Mouse (Mus musculus) megakaryocyte progenitor cell, adult 5-6 weeks (primary cell): ENCODE results near the gene Gmnn. TPM values are rescaled to one million over a fixed set of nuclear protein-coding genes. Genes with fewer than 3 reads are reported as not detected.

ENCODE experiments used
- ATAC-seq: replicated peaks from 2 replicates; pipeline ENCODE4 v1.8.0; 2016; ENCODE audit warnings: mild to moderate bottlenecking, moderate TSS enrichment, inconsistent platforms; ENCODE audit not compliant: poor library complexity
- total RNA-seq, 2 experiments: library from RNA; stranded (forward) in 1 of 2; stranded (reverse) in 1 of 2; fragments of 157-497, 149-512 nt in 1 of 2; fragments of 200-1000 nt in 1 of 2; gene quantifications; 2 replicates each; pipeline versions ENCODE4 v1.2.3 to v1.2.4; 2015 to 2017

Gmnn gene
- total RNA-seq, 2 experiments from 2014 or later: 185 to 207 TPM

DNA sequence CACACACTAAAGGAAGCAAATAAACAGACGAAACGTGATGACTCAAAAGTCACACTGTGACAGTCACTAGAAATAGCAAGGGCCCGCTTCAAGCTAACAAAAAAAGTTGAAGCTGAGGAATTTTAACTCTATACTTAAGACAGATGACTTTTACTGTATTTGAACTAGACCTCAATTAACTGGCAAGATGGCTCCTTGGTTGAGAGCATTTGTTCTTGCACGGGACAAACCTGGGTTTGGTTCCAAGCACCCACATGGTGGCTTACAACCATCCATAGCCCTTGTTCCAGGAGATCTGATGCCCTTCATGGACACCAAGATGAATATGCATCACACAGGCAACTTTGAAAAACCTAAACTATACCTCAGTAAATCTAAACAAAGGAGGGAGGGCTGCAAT is 531 bp upstream of the Gmnn start:
- no peak for ATAC-seq

DNA sequence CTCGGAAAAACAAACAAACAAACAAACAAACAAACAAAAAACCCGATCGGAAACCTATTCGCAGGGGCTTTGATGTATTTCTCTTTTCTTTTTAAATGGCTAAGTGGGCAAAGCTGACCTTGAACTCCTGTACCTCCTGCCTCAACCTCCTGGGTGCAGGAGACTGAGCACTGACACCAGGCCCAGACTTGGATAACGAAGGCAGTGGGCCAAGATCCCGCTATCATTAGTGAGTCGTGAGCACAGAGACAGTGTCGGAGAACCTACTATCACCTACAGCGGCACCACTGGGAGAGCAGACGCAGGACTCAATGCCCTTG is 680 bp downstream of the Gmnn start:
- ATAC-seq: no peak

DNA sequence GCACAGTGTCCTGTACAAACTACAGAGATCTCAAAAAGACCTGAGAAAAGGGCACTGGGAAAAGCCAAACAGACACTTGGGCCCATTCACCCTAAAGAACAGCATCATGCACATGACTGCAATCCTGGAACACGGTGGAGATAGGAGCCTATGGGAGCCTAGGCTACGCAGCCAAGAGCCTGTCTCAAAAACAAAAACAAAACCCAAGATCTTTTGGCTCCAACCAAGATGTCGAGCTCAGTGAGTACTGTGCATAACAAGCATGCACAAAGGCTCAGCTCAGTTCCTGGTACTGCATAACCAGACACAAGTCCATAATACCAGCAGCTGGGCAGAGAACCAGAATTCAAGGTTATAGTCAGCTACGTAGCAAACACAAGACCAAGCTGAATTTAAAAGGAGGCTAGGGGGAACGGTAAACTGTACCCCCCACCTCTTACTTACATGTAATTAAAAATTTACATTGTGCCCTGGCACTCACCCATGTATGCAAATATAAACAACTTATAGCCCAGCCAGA is 1.3 kb downstream of the Gmnn start:
- ATAC-seq: no peak

DNA sequence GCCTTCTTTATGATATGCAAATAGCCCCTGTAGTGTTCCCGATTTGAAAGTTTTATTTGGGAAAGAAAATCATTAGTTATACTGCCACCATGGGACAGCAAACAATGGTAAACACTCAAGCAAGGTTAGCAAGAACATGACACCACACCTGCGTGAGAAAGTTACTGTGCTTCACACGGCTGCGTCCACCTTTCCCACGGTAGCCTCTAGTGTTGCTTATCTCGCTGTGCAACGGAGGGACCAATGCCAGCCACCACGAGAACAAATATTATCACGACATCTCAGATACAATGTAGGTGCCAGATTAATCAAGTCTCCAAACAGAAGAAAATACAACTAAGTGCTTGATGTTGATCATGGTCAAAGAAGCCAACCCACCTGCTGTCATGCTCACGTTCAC is 2.3 kb downstream of the Gmnn start:
- no peak for ATAC-seq

DNA sequence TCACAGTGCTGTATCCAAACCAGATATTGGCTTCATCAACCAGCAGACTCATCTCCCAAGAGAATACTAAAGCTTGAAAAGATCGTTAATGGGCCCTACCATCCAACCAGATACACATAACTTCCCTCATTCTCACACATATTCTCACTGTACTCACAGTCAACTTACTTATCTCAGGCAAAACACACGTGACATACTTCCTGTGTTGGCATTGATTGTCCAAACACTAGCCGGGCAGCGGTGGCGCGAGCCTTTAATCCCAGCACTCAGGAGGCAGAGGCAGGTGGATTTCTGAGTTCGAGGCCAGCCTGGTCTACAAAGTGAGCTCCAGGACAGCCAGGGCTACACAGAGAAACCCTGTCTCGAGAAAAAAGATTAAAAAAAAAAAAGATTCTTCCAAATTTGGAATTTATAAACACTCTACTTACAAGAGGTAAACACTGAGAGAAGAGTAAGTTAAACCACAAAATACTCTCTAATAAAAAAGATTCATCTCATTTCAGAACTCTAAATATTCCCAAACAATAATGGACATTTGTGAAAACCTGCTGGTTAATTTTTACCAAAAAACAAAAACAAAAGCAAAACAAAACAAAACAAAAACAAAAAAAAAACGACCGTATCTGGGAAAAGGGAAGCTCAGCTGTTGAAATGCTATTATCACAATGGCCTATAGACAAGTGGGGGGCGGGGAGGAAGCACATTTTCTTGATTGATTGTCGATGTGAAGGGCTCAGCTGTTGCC is 3.7 kb downstream of the Gmnn start:
- no peak for ATAC-seq

DNA sequence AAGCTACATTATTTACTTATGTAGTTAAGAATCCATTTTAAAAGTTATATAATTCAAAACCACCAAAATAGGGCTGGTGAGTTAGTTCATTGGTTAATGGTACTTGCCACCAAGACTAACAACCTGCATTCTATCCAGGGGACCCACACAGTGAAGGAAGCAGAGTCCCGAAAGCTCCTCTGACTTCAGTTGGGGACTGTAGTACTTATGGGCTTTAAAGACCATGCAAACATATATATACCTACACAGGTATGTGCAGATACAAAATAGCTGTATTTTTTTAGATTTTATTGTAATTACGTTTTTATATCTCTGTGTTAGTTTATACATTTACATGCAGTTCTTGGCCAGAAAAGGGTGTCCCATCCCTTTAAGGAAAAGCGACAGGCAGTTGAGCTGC is 5.0 kb downstream of the Gmnn start:
- ATAC-seq: no peak

DNA sequence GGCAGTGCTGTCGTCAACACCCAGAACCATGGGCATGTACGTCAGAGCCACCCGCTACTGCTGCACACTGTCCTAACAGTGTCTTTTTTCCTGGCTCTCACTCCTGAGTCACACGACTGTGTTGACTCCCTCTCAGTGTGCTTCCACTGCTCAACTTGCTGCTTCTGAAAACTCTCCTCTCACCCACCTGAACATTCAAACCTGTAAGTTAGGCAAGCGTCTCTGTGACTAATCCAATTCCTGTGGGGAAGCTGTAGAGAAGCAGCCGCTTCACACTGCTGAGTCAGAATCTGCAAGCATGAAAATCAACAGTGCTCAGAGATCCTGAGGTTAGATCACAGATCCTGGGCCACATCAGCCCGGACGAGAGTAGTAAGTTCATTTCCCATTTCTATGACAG is 10.3 kb downstream of the Gmnn start:
- ATAC-seq: no peak

DNA sequence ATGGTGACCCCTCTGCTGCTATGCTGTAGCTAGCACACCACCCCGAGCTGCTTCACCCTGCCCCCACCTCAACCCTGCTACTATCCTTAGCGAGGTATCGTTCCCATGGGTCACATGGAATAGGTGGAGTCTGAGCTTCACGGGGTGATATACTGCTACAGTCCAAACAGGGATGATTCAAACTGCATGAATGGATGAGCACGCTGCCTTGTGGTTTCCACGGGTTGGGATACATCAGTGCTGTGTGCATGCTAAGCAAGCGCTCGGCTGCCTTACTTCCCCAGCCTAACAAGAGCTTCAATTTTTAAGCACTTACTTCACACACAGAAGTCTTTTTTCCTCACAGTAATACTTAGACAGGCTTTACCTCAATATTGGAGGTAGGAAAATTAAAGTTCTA is 10.9 kb downstream of the Gmnn start:
- no peak for ATAC-seq

DNA sequence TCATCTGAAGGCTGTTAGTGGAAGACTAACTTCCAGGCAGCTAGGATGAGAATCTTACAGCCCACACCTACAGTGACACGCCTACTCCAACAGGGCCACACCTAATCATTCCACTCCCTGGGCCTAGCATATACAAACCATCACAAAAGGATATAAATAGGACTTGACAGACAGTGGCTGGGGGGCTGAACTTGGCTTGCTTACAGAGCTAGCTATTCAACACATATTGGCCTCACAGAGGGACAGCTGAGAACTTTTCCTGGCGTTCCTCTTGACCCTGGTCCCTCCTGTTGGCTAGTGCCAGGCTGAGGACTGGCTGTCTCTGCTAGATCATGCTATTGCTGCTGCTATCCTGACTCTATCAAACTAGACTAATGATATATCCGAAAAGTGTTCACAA is 13.9 kb downstream of the Gmnn start:
- no peak for ATAC-seq

DNA sequence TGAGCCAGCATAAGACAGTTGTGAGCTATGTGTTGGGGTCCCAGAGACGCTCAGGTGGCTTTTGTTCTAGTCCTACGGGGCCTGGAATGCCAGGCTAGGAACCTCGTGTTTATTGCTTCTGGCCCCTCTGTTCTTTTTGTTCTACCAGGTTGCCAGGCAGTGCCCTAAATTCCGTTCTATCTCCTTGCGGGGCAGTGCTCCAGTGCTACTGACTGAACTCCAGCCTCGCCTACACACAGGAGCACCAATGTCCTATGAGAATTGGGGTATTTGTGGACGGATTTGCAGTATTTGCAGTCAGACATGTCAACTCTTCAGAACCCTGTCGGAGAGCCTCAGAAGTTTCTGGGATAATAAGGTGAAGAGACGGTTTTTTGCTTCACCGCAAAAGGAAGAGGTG is 20.7 kb downstream of the Gmnn start, which contains the start of gene Armh2:
Gene Armh2, plus strand, starts transcription at position 205 of the 400 bp plus-strand sequence.
- no peak for ATAC-seq

DNA sequence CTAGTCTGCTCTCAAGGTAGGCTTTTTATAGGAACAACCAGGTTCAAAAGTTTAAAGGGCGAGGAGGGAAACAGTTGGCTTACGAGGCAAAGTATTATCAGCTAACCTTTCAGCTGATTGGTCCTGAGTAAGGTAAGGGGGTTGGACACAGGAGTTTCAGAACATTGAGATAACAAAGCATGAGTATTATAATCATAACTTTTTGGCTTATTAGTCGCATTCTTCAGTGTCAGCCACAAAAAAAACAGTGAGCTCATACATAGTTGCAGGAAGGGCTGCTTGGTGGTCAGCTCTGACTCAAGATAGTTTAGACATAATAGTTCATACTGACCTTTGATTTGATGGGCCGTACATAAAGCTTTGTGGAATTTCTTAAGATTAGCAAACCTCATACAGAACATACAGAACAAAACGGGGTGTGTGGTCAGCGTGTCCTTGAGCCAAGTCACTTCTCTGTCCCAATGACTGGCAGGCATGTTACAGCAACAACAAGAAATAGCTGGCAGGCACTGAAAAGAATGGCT is 26.1 kb downstream of the Gmnn start:
- no peak for ATAC-seq

DNA sequence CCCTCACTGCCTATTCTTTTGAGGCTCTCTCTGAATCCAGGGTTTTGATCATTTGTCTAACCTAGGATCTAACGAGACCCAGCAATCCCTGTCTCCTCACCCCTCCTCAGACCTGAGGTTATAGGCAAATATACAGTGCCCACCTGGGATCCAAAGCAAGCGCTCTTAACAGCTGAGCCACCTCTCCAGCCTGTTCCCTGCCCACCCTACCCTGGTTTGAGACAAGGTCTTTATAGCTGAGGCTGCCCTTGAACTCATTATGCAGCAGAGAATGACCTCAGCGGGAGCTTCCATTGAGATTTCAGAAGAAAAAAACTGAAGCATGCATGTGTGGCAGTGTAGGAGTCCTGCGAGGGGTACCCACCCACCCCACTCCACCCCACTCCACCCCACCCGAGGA is 27.2 kb downstream of the Gmnn start:
- ATAC-seq: no peak

DNA sequence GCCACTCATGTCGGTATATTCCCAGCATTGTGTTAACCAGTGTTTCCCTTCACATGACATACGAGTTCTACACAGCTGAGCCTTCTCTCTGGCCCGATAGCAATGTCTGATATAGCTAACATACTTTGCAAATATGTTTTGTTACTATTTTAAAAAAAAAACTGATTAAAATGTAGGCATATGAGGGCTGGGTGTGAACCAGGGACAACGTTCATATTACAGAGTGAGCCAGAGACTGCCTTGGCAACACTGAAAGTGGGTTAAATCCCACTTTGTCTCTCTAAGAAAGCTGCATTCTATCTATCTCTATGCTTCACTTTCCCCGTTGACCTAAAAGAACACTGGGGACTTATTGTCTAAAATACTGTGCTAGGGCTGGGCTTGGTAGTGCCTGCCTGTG is 32.6 kb downstream of the Gmnn start:
- no peak for ATAC-seq

DNA sequence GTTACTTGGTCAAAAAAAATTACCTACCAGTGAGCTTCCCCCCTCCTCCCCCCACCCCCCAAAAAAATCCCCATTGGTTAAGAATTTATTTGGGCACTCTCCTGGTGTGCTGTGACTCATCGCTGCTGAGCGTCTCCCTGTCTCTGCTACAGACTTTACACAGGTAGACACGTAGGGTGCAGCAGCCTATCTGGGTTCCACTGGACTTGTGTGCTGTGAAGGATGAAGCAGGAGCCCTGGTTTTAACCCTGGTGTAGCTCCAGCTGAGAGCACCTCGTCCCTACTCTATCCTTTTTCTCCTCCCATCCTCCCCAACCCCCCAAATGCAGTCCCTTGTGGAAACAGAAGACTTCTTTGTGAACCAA is 37.3 kb downstream of the Gmnn start:
- ATAC-seq: no peak

DNA sequence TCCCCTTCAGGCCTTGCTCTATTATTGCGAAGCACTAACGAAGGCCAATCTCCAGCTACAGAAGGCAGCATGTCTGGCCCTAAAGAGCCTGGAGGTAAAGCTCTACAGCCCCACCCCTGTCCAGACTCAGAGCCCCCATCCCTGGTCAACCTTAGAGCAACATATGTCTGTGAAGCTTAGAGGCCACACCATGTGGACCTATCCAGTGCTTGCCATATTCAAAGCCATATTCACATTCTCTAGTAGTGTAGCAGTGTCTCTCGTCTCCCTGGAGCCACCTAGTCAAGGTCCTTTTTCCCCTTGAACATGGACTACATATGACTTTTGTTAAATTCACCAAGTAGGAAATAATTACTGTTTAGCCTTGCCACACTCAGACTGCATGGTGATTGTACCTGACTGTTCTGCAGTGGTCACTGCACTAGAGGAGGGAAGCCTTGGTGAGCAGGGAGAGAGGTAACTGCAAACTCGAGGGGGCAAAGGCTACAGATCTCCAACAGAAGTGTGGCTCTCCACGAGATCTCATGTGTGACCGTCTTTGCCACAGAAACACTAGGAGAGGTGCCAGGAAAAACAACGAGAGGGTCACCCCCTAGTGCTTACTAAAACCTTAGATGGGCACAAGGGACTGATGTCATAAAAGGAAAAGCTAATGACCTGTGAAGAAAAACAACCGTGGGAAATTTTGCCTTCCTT is 37.9 kb downstream of the Gmnn start:
- no peak for ATAC-seq

DNA sequence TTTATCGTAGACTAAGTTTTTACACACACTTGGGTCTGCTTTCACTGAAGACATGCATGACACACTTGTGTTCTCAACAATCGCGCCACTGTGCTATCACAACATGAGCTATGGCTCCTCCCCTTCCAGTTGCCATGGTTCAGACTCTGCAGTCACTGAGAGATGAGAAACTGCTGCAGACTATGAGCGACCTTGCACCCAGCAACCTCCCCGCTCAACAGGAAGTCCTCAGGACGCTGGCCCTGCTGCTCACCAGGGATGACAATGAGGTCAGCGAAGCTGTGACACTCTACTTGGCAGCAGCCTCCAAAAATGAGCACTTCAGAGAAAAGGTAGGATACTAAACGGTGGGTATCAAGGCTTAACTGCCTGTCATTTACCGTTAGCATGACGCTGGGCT is 40.2 kb downstream of the Gmnn start:
- ATAC-seq: no peak

DNA sequence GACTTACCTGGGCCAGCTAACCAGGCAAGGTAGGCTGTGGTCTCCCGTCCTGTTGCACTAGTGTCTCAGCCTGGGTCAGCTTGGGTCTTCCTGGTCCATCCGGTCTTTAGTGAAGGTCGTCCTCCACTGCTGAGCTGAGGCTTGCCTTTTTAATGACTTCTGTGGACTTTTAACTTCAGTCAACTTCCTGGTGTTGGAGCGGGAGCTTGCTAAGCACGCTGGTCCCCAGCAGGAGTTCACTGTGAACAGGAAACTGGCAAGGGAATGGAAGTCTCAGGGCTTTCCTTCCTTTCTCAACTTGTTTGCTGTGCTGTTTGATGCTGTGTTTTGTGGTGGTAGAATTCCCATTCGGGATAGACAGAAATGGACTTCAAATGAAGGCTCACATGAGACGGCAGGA is 44.0 kb downstream of the Gmnn start:
- ATAC-seq: no peak

DNA sequence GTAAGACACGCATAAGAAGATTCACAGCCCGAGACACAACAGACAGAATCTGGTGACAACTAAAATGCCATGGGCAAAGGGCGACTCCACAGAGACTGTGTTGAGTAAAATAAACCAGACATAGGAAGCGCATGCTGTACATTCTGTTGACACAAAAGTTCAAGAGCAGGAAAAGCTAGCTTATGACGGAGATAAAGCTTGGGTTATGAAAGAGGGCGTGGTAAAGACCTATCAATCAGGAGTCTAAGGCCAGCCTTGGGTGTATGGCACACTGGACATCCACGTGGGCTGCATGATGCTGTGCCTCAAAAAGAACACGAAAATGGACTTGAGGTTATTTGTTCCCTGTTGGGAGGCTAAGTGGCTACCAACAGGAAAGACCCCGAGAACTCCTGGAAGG is 45.3 kb downstream of the Gmnn start:
- no peak for ATAC-seq

DNA sequence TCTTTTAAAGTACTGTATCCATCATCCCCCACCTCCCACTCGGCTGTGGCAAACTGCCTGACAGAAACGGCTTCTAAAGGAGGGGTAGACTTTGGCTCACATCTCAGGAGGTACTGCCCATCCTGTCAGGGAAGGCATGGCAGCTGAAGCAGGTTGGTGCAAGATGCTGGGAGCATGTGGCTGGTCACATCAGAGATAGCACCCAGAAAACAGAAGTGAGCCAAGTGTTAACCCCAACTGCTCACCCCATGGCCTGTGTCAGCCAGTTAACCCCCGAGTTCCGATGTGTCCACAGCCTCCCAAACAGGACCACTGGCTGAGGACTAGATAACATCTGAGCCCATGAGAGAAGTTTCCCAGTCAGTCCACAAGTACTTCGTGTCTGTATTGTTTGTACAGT is 46.1 kb downstream of the Gmnn start:
- ATAC-seq: no peak

DNA sequence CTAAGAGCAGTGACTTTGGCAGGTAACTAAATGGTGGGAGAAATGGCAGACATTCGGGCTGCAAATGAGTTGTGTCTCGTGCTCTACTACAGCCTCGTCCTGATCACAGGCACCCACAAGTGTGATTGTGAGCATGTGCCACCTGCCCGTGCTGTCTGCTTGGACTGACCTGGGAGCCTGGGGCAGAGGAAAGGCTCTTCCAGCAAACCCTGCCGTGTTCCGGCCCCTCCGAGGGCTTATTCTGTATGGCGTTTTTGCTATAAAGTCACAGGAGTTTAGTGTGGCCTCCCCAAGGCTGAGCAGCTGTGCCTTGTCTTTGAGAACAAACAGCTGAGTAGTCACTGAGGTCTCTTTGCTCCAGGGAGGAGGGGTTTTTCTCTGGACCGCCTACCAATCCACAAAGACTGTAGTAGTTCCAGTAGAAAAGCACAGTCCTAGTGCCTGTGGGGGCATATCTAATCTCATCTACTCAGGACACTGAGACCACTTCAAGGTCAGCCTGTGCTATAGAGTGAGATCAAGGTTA is 47.3 kb downstream of the Gmnn start:
- ATAC-seq: no peak

DNA sequence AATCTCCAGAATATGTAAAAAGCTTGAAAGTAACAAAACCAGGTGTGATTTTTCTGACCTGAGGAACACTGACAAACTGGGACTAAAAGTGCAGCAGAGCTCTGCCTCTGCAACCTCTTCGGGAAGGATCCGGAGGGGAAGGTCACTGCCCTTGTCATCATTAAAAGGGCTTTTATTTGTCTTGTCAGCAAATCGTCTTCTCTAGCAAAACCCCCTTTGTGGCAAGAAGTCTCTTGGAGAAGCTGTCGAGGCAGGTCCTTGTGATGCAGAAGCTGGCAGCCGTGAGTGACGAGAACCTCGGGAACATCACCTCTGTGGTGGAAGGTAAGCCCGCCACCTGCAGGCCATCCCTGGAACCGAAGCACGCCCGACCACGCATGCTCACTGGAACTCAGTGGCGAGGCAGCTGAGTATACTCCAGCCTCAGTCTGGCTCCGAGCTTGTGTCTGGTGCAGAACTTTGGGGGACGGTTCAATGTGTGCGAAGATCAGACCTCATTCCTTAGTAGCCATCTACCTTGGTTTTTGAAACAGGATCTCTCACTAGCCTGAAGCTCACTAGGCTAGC is 48.2 kb downstream of the Gmnn start:
- ATAC-seq: peak; percentile 84

DNA sequence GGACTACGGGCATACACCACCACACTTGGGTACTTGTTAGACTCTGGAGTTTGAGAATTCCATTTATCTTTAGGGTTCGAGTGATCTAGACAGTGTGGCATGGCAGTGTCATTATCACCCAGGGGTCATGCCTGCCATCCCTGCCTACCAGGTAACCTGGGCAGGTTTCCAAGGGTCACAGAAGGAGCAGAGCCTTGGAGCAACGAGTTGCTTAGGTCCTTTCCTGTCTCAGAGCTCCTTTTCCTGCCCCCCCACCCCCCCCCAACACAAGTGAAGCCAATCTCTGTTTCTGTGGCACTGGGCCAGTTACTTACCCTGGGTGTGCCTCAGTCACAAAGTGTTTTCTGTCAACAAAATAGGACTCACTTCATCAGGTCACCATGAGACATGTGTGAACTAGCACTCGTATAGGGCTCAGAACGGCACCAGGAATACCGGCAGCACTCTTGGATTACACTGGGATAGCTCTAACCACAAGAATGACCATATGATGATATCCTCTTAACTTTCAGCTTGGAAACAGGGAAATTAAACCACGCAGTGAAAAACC is 49.1 kb downstream of the Gmnn start:
- ATAC-seq: no peak
